Mouse (Mus musculus): ENCODE measurements at regions not wholly inside any gene's neighbourhood (a gene's known extent, or its start where the extent isn't known, plus 50 kb on each side); places are given as distances from the start of the nearest gene placed in this dataset.

- in situ Hi-C loops (cut with MboI, MseI) = loop anchor here (5.0 kb wide), 2 partner anchors 137 to 267 kb away; no protein-coding TSS in a partner anchor
Measured at GRCm38 (mm10) chr2:79510485-79511094, 54.0 kb upstream of the Cerkl start.

- in situ Hi-C loops (cut with MboI, MseI) = loop anchor here (5.0 kb wide), 2 partner anchors 136 to 266 kb away; no protein-coding TSS in a partner anchor
Measured at GRCm38 (mm10) chr2:79511108-79511507, 54.5 kb upstream of the Cerkl start.

- in situ Hi-C loops (cut with MboI, MseI) = loop anchor here (5.0 kb wide), 2 partner anchors 136 to 266 kb away; no protein-coding TSS in a partner anchor
Measured at GRCm38 (mm10) chr2:79511676-79512323, 55.2 kb upstream of the Cerkl start.

GRCm38 (mm10) chr2:79512374-79512773, 55.8 kb upstream of the Cerkl start:
- in situ Hi-C loops (cut with MboI, MseI) = loop anchor here (5.0 kb wide), 2 partner anchors 135 to 265 kb away; no protein-coding TSS in a partner anchor

GRCm38 (mm10) chr2:79513726-79514125, 57.1 kb upstream of the Cerkl start:
- in situ Hi-C loops (cut with MboI, MseI) = loop anchor here (5.0 kb wide), 2 partner anchors 134 to 264 kb away; no protein-coding TSS in a partner anchor

- in situ Hi-C loops (cut with MboI, MseI) = no loop called here
Measured at GRCm38 (mm10) chr2:79518046-79518750, 61.6 kb upstream of the Cerkl start.

GRCm38 (mm10) chr2:79519799-79520449, 63.3 kb upstream of the Cerkl start:
- in situ Hi-C loops (cut with MboI, MseI) = no loop called here

- in situ Hi-C loops (cut with MboI, MseI) = no loop called here
Measured at GRCm38 (mm10) chr2:79523441-79523840, 66.9 kb upstream of the Cerkl start.

GRCm38 (mm10) chr2:79527529-79527928, 70.9 kb upstream of the Cerkl start:
- in situ Hi-C loops (cut with MboI, MseI) = no loop called here

GRCm38 (mm10) chr2:79528347-79528990, 71.9 kb upstream of the Cerkl start:
- in situ Hi-C loops (cut with MboI, MseI) = no loop called here

GRCm38 (mm10) chr2:79529185-79529584, 72.6 kb upstream of the Cerkl start:
- in situ Hi-C loops (cut with MboI, MseI) = no loop called here

- in situ Hi-C loops (cut with MboI, MseI) = no loop called here
Measured at GRCm38 (mm10) chr2:79532610-79533160, 76.1 kb upstream of the Cerkl start.

GRCm38 (mm10) chr2:79537126-79537875, 80.7 kb upstream of the Cerkl start:
- in situ Hi-C loops (cut with MboI, MseI) = no loop called here

GRCm38 (mm10) chr2:79540384-79540783, 83.8 kb upstream of the Cerkl start:
- in situ Hi-C loops (cut with MboI, MseI) = no loop called here

- in situ Hi-C loops (cut with MboI, MseI) = no loop called here
Measured at GRCm38 (mm10) chr2:79542191-79542980, 85.8 kb upstream of the Cerkl start.

- in situ Hi-C loops (cut with MboI, MseI) = no loop called here
Measured at GRCm38 (mm10) chr2:79543456-79543855, 86.9 kb upstream of the Cerkl start.

GRCm38 (mm10) chr2:79543948-79544792, 87.6 kb upstream of the Cerkl start:
- in situ Hi-C loops (cut with MboI, MseI) = no loop called here

- in situ Hi-C loops (cut with MboI, MseI) = no loop called here
Measured at GRCm38 (mm10) chr2:79544793-79545260, 88.2 kb upstream of the Cerkl start.
